Mouse (Mus musculus): ENCODE data around the gene Asxl2. TPM values are rescaled to one million over a fixed set of nuclear protein-coding genes. Genes with fewer than 3 reads are reported as not detected.

Gene Asxl2
- total and polyA plus RNA-seq, 2 experiments from 2014 or later: 9.6 to 16.1 TPM

- WGBS: 96% methylated on average over 5 of the region's 5 CpGs
- Histone ChIP-seq H3K4me2 (ENCODE audit: low read depth, low read length) (no peak overlapping the region), H3K9ac (replicated peaks; ENCODE audit: low read length) (no peak overlapping the region), H3K9me3 (ENCODE audit: low read length) (no peaks in the 10 kb centered on the region), H3K27me3 (ENCODE audit: insufficient read depth, low read length) (no peaks in the 10 kb centered on the region), H3K36me3 (ENCODE audit: insufficient read depth, low read length) (no peaks in the 10 kb centered on the region), H3K27ac (no peak overlapping the region), H3K4me3 (ENCODE audit: low read length) (no peak overlapping the region), H3K4me1 (ENCODE audit: insufficient read depth, low read length) (no peaks in the 10 kb centered on the region)
- DNase-seq (ENCODE audit: low spot score) (no peak), ATAC-seq (no peak)
- TF ChIP-seq CTCF (IDR thresholded peaks at IDR 0.05; ENCODE audit: low read depth): no peak
Measured at GRCm38 (mm10) chr12:3436446-3436845, 9.8 kb downstream of the Asxl2 start.

- WGBS: 97% methylated on average over 1 of the region's 1 CpGs
- peak; percentile 40 for TF ChIP-seq CTCF (IDR thresholded peaks at IDR 0.05; ENCODE audit: low read depth)
- Histone ChIP-seq H3K27me3 (ENCODE audit: insufficient read depth, low read length) (no peaks in the 10 kb centered on the region), H3K27ac (no peak overlapping the region), H3K4me2 (ENCODE audit: low read depth, low read length) (no peak overlapping the region), H3K4me3 (ENCODE audit: low read length) (no peak overlapping the region), H3K9me3 (ENCODE audit: low read length) (no peaks in the 10 kb centered on the region), H3K36me3 (ENCODE audit: insufficient read depth, low read length) (no peaks in the 10 kb centered on the region), H3K4me1 (ENCODE audit: insufficient read depth, low read length) (no peaks in the 10 kb centered on the region), H3K9ac (replicated peaks; ENCODE audit: low read length) (no peak overlapping the region)
- ATAC-seq: no peak
- DNase-seq (ENCODE audit: low spot score): no peak
Measured at GRCm38 (mm10) chr12:3437815-3438214, 11.2 kb downstream of the Asxl2 start.

DNA sequence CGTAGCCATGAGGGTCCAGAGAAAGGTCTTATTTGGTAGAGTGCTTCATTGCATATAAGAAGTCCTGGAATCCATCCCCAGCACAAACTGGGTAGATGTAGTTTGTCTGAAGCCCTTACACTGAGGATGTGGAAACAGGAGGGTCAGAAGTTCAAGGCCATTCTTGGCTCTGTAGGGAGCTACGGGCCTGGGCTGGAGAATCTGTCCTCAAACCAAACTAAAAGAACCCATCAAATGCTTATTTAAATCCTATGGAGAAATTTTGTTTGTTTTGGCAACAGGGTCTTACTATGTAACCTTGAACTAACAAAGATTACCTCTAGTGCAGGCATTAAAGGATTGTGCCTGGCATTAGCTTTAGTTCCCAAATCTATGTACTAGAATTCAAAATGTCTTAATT, 14.3 kb downstream of the Asxl2 start:
- no peak for DNase-seq (ENCODE audit: low spot score)
- Histone ChIP-seq H3K9me3 (ENCODE audit: low read length) (no peaks in the 10 kb centered on the region), H3K4me1 (ENCODE audit: insufficient read depth, low read length) (no peaks in the 10 kb centered on the region), H3K27me3 (ENCODE audit: insufficient read depth, low read length) (no peaks in the 10 kb centered on the region), H3K4me2 (ENCODE audit: low read depth, low read length) (no peak overlapping the region), H3K36me3 (ENCODE audit: insufficient read depth, low read length) (no peaks in the 10 kb centered on the region), H3K27ac (no peak overlapping the region), H3K4me3 (ENCODE audit: low read length) (no peak overlapping the region), H3K9ac (replicated peaks; ENCODE audit: low read length) (no peak overlapping the region)
- no peak for ATAC-seq
- 87% methylated on average over 2 of the region's 2 CpGs for WGBS
- no peak for TF ChIP-seq CTCF (IDR thresholded peaks at IDR 0.05; ENCODE audit: low read depth)

- WGBS: 86% methylated on average over 5 of the region's 5 CpGs
- no peak for TF ChIP-seq CTCF (IDR thresholded peaks at IDR 0.05; ENCODE audit: low read depth)
- Histone ChIP-seq H3K4me1 (ENCODE audit: insufficient read depth, low read length) (no peaks in the 10 kb centered on the region), H3K36me3 (ENCODE audit: insufficient read depth, low read length) (no peaks in the 10 kb centered on the region), H3K4me3 (ENCODE audit: low read length) (no peak overlapping the region), H3K9me3 (ENCODE audit: low read length) (no peaks in the 10 kb centered on the region), H3K9ac (replicated peaks; ENCODE audit: low read length) (no peak overlapping the region), H3K4me2 (ENCODE audit: low read depth, low read length) (no peak overlapping the region), H3K27ac (no peak overlapping the region), H3K27me3 (ENCODE audit: insufficient read depth, low read length) (no peaks in the 10 kb centered on the region)
- ATAC-seq (no peak), DNase-seq (ENCODE audit: low spot score) (no peak)
Measured at GRCm38 (mm10) chr12:3441361-3441760, 14.7 kb downstream of the Asxl2 start.

DNA sequence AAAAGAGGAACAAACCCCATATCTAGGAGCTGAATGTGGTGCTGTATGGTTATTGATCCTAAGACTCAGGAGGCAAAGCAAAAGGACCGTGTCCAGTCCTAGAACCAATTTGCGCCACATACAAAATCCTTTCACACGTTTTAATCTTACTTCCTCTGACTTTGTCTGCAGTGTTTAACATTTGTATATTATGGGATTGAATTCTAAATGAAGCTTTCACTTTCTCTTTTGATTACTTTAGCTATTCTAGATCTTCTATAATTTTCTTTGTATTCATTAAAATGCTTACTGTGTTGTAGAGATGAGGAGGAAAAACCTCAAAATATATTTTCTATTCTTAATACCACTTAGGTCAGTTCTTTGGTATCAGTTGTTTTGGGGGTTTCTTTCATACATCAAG, 26.9 kb downstream of the Asxl2 start:
- ATAC-seq (no peak), DNase-seq (ENCODE audit: low spot score) (no peak)
- TF ChIP-seq CTCF (IDR thresholded peaks at IDR 0.05; ENCODE audit: low read depth): no peak
- no peaks in the 10 kb centered on the region for H3K27me3 ChIP-seq (ENCODE audit: insufficient read depth, low read length)
- H3K4me3 ChIP-seq (ENCODE audit: low read length): no peak overlapping the region
- WGBS: 84% methylated on average over 3 of the region's 3 CpGs
- H3K9me3 ChIP-seq (ENCODE audit: low read length): no peaks in the 10 kb centered on the region
- no peak overlapping the region for H3K4me2 ChIP-seq (ENCODE audit: low read depth, low read length)
- H3K4me1 ChIP-seq (ENCODE audit: insufficient read depth, low read length): no peaks in the 10 kb centered on the region
- H3K9ac ChIP-seq (replicated peaks; ENCODE audit: low read length): no peak overlapping the region
- H3K27ac ChIP-seq: no peak overlapping the region
- H3K36me3 ChIP-seq (ENCODE audit: insufficient read depth, low read length): peaks cover 18% of the 10 kb centered on the region

DNA sequence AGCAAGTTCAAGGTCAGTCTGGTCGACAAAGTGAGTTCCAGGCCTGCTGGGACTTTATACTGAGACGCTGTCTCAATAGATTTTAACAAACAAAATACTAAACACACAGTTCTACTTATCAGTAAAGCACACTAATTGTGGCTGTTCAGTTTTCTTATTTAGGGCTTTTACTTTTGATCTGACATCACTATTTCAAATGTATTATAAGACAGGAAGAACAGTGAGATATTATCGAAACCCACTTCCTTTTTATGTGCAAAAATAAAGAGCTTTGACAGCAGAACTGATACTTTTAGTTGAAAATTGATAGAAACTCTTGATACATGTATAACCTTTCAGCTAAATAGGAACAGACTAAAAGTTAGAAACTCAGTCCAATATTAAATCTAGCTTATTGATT, 36.4 kb downstream of the Asxl2 start:
- no peaks in the 10 kb centered on the region for H3K27me3 ChIP-seq (ENCODE audit: insufficient read depth, low read length)
- ATAC-seq (no peak), DNase-seq (ENCODE audit: low spot score) (no peak)
- no peaks in the 10 kb centered on the region for H3K4me1 ChIP-seq (ENCODE audit: insufficient read depth, low read length)
- no peak overlapping the region for H3K4me3 ChIP-seq (ENCODE audit: low read length)
- H3K27ac ChIP-seq: no peak overlapping the region
- 95% methylated on average over 3 of the region's 3 CpGs for WGBS
- TF ChIP-seq CTCF (IDR thresholded peaks at IDR 0.05; ENCODE audit: low read depth): no peak
- no peaks in the 10 kb centered on the region for H3K9me3 ChIP-seq (ENCODE audit: low read length)
- H3K9ac ChIP-seq (replicated peaks; ENCODE audit: low read length): no peak overlapping the region
- no peak overlapping the region for H3K4me2 ChIP-seq (ENCODE audit: low read depth, low read length)
- H3K36me3 ChIP-seq (ENCODE audit: insufficient read depth, low read length): peaks cover 8% of the 10 kb centered on the region

DNA sequence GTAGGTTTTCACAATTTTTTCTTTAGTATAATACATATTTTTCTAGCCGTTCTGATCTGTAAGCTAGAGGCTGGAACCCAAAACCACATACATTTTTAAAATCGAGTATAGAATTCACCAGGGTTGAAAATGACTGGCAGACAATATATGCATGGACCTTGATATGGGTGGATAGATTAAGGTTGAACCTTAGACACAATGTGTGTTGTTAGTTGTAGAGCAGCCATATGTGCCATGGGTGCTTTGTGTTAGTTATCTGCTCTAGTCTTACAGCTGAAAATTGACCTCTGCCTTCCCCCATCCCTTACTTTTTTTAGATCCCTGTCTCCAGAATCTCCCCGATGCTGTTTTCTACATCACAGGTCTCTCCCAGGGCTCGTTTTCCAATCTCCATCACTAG, 73.0 kb downstream of the Asxl2 start:
- 93% methylated on average over 4 of the region's 4 CpGs for WGBS
- DNase-seq (ENCODE audit: low spot score) (no peak), ATAC-seq (no peak)
- no peaks in the 10 kb centered on the region for H3K4me1 ChIP-seq (ENCODE audit: insufficient read depth, low read length)
- no peak overlapping the region for H3K9ac ChIP-seq (replicated peaks; ENCODE audit: low read length)
- no peak overlapping the region for H3K4me3 ChIP-seq (ENCODE audit: low read length)
- H3K27ac ChIP-seq: no peak overlapping the region
- no peaks in the 10 kb centered on the region for H3K9me3 ChIP-seq (ENCODE audit: low read length)
- H3K36me3 ChIP-seq (ENCODE audit: insufficient read depth, low read length): peaks cover 37% of the 10 kb centered on the region
- no peak overlapping the region for H3K4me2 ChIP-seq (ENCODE audit: low read depth, low read length)
- no peaks in the 10 kb centered on the region for H3K27me3 ChIP-seq (ENCODE audit: insufficient read depth, low read length)
- TF ChIP-seq CTCF (IDR thresholded peaks at IDR 0.05; ENCODE audit: low read depth): no peak
